Mouse (Mus musculus) CD8-positive naive resting alpha-beta T cell, adult 2 months (primary cell): ENCODE results near the gene Rnf187.

Experiments
- DNase-seq, 2 experiments: peaks; one replicate each; pipeline ENCODE4 v3.0.0; 2022; ENCODE audit warnings: low read depth in 2 of 2, low spot score in 2 of 2

Gene Rnf187

DNA sequence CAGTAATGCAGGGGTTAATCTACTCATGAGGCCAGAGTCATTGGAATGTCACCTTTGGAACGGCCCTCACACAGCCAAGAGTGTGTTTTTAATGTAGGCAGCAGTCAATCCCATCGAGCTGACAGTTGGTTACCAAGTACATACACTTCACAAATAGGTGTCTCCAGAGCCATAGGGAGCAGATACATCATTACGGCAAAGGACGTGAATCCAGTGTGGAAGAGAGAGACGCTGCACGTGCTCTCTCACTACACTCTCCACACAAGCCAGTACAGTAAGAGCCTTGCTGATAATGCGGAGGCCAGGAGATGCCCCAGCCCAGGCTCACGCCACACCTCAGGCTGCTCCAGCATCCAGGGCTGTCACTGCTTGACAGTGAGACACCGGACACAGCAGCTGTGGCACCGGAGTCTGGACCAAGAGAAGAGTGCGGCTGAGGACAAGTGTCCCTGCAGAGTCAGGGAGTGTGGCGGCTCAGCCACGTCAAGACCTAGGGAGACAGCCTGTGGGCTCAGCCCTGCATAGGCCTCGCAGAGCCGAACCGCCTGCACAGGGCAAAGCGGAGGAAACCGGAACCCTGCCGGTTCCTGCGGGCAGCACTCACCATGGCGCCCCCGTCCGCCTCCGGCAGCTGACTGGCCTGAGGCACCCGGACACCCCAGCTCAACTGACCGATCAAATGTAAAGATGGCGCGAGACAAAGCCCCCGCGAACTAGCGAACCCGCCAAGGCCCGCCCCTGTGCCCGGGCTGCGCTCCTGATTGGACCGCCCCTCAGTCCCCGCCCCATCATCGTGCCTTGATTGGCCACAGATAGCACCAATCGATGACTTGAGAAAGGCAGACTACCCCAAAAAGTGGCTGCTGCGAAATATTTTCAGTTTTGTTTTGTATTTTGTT, 35.0 kb downstream of the Rnf187 start, which contains the start of gene Zfp39:
TSS of gene Zfp39 (minus strand) at position 715 of the 899 bp plus-strand sequence.
- DNase-seq: peak; percentile 90 to 98

GRCm38 (mm10) chr11:58901080-58901479, 37.6 kb downstream of the Rnf187 start:
- no peak for DNase-seq

- DNase-seq: no peak
Observed at GRCm38 (mm10) chr11:58897485-58897884, 41.2 kb downstream of the Rnf187 start.

- DNase-seq: no peak
Observed at GRCm38 (mm10) chr11:58894456-58894855, 44.3 kb downstream of the Rnf187 start.

DNA sequence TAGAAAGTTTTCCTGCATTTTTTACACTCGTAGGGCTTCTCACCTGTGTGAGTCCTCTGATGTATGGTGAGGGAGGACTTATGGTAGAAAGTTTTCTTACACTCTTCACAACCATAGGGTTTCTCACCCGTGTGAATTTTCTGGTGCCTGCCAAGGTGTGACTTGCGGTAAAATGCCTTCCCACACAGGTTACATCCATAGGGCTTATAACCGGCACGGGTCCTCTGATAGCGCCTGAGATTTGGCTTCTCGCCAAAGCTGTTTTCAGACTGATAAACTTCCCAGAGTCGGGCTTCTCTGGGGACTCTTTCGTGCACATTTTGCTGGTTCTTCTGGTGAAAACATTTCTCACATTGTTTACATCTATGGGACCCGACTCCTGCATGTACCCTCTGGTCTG, 48.2 kb downstream of the Rnf187 start:
- no peak for DNase-seq

DNA sequence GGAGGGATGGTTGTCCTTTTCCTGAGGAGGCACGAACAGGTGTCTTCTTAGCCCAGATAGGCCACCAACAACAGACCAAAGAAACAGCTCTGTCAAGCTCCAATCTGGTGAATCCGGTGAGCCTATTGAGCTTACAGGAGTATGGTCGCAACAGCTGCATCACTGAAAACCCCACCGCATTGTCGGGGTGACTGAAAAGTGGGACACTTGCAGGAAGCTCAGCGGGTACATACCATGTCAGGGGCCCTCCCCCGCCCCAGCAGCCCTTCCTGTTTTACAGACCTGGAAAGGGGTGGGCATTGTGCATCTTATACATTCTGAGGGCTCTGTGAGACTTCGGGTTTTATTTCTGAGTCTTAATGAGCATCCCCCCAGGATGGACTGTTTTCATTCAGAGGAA, 55.0 kb downstream of the Rnf187 start:
- no peak for DNase-seq
